Mouse (Mus musculus) urinary bladder, postnatal 10 days (tissue): Measurements from ENCODE around the gene Crhbp.

Source experiments
- DNase-seq: peaks from one replicate; pipeline ENCODE4 v3.0.0; 2022; ENCODE audit warnings: low spot score

The Crhbp gene

DNA sequence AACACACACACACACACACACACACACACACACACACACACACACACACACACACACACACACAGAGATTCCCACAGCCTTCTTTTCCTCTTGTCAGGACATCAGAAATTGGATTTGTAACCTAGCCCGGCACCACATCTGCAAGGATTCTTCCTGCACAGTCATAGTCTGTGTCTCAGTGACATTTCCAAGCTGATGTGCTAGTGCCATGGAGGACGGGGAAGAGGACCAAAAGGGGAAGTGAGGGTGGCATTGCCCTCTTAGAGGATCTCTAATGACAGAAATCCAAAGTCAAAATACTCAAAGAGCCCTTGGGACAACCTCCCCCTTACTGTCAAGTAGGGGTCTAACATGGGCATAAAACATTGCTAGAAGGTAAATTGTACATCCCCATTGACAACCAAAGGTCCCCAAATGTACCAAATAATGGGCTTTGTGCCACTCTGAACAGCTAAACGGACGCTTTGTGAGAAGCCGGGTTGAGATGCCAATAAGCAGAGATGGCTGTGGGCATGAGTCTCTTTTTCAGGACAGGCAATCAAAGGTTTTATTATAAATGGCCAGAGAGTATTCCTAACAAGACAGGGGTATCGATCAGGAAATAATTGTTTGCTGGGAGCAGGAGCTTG, 26.0 kb downstream of the Crhbp start:
- DNase-seq: no peak

DNA sequence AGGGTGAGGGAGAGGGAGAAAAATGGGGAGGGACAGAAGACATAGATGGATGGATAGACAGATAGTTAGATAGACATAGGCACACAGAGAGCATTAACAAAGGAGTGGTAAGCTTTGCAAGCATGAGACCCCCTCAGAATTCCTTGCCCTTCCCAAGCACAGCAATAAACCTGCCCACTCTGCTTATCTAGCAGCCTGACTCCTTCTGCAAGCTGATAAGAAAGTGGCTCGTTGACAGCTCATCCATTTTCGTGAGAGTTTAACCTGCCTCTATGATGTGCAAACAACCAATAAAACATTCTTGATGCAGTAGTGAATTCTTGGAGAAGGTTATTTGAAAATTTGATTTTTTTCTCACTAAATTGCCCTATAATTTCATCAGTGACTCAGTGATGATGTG, 32.5 kb downstream of the Crhbp start:
- no peak for DNase-seq

DNA sequence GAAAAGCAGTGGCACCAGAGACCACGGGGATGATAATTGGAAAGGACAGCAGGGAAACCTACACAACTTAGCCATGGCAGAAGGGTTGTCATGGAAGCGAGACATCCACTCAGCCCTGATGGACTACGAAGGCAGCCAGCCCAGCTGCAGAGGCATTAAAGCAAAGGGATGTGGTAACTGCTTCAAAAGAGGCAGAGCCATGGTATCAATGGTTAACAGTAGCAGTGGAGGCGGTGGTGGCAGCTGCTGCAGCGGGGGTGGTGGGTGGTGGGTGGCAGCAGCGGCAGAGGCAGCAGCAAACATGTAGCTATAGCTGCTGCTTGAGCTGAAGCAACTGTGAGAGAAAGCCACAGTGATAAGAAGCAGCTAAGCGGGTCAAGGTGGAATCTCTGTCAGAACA, 51.5 kb downstream of the Crhbp start:
- DNase-seq: no peak

DNA sequence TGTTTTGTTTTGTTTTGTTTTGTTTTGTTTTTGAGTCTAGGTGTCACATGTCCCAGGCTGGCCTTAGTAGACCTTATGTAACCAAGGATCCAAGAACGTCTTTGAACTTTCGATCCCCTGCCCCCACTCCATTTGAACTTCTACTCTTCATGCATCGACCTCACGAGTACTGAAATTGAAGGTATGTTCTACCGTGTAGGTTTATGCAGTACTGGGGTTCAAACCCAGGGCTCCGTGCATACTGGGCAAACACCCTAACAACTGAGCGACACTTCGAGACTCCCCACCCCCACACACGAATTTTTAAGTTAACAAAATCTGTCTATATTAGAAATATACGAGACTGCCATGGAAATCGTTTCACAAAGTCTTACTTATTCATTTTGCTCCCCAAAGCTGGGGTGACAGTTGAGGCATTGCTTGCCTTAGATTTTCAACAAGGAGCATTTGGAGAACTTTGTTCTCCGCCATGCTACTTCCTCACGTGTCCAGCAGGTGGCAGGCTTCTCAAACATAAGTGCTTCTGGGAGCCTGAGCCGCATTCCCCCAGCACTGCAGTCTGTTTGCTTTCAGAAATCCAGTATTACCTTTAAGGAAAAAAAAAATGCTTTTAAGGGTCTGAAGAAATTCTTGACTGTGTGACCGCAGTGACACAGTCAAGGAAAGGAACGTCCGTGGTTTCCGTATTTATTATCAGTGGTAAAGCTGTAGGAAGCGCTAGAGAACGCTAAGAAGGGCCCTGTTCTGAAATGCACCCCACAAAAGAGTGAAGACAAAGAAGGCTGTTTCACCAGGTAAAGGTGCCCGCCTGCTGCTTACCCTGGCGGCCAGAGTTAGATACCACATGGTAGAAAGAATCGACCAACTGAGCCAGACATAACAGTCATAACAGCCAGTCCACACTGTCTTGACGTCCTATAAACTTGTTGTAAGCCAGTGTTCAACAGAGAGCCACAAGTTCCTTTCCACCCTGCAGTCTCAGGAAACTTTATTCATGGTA, 54.6 kb downstream of the Crhbp start:
- peak; percentile 51 for DNase-seq

GRCm38 (mm10) chr13:95388226-95388625, 56.5 kb downstream of the Crhbp start:
- DNase-seq: no peak

- DNase-seq: no peak
These were observed 62.3 kb downstream of the Crhbp start for GRCm38 (mm10) chr13:95382418-95382817.
